Mouse (Mus musculus) olfactory bulb, adult 2 months (tissue): ENCODE results near the gene A930033H14Rik. TPM values are rescaled to one million over a fixed set of nuclear protein-coding genes. Genes with fewer than 3 reads are reported as not detected.

ENCODE experiments used
- H3K27ac ChIP-seq: fragments of 200-500 bp; 2 replicates; pipeline ENCODE4 v1.5.1; 2012; ENCODE audit warnings: low read depth, low read length; ENCODE audit not compliant: insufficient read depth
- H3K4me1 ChIP-seq: fragments of 200-500 bp; 2 replicates; pipeline ENCODE4 v1.6.1; 2012; ENCODE audit warnings: low read length; ENCODE audit not compliant: control insufficient read depth, insufficient read depth
- H3K4me3 ChIP-seq: fragments of 200-500 bp; 2 replicates; pipeline ENCODE4 v1.5.1; 2012; ENCODE audit warnings: mild to moderate bottlenecking, low read depth, low read length, moderate library complexity; ENCODE audit not compliant: insufficient read depth
- CTCF ChIP-seq: fragments of 200-500 bp; IDR thresholded peaks from 2 replicates; pipeline ENCODE4 v1.5.1; 2012; ENCODE audit warnings: low read depth, mild to moderate bottlenecking, low read length, moderate library complexity; ENCODE audit not compliant: insufficient read depth
- POLR2A ChIP-seq: fragments of 200-500 bp; IDR thresholded peaks from 2 replicates; pipeline ENCODE4 v1.6.1; 2012; ENCODE audit warnings: mild to moderate bottlenecking, low read depth, low read length, moderate library complexity; ENCODE audit not compliant: insufficient read depth
- WGBS: fragments of 180-500 bp; shearing (Covaris S2); methylation state at CpG from one replicate; pipeline ENCODE4 v1.1.7; 2018; 5-methylcytosine and 5-hydroxymethylcytosine counted together
- polyA plus RNA-seq: library from polyadenylated mRNA; stranded (reverse); fragments of >200 nt; gene quantifications from 2 replicates; pipeline ENCODE4 v1.2.4, GENCODE M21; 2012; ENCODE audit warnings: low replicate concordance; ENCODE audit not compliant: missing spikeins, insufficient read depth, insufficient read length

A930033H14Rik gene
- polyA plus RNA-seq, 1 experiment = not detected

DNA sequence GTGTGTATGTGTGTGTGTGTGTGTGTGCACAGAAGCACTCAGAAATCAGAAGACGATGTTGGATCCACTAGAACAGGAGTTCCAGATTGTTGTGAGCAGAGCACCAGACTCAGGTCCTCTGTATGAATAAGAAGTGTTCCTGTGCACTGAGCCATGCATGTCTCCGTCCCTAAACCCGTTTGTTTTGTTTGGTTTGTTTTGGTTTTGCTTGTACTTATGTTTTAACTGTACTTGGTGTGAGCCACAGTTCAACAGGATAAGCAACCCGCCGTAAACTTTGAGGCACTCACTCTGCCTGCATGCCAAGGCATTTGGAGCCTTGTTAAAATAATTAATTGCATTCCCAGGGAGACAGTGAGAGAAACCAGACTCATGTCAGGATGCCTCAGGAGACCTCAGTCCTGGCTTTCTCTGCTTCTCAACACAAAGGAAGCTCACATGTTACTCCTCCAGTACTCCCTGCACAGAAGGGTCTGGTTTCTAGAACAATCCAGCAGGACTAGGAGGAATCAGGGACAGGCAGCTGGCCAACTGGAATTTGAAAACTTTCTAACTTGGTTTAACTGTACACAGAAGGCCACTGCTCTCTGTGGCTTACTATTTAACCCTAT is 40.3 kb upstream of the A930033H14Rik start:
- no peak overlapping the region for H3K27ac ChIP-seq
- H3K4me1 ChIP-seq = peaks cover 13% of the 10 kb centered on the region
- no peak overlapping the region for H3K4me3 ChIP-seq
- WGBS = 29% methylated on average over 5 of the region's 5 CpGs
- TF ChIP-seq POLR2A (no peak), CTCF (no peak)

DNA sequence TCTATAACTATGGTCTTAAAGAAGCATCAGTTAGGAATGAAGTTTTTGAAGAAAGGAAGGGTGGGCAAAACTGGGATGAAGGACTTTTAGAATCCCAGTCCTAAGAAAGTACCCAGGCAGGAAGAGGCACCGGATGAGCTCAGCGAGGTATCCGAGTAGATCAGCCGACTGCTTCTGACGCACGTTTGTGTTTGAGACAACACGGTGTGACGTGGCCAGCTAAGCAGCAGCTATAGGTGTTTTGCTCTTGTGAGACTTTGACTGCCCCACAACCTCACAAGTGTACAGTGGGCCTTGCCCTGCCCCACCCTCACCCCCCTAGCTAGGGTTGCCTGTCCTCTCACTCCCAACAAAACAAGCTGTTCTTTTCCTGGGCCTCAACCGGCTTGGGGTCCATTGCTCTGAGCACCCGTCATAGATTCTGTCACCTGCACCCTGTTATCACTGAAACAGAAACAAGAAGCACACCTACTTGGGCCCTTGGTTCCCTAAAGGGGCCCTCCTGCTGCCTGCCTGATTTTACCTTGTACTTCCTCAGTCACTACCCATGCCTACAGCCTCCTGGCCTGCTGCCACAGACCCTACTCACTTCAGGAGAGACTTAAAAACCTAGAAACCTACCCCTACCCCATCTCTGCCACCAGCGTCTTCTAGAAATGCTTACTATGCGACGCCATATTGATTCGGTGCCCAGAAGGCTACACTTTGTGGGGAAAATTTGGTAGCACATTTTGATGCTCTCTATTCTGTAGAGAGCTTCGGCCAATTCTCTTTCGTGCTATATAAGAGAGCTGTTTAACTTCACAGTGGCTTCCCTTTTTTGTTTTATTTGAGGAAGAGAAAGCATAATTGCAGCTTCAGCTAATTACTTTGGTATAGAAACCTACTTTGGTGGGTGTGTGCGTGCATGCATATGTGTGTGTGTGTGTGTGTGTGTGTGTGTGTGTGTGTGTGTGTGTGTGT is 39.5 kb upstream of the A930033H14Rik start:
- Histone ChIP-seq H3K4me3 (no peak overlapping the region), H3K27ac (no peak overlapping the region), H3K4me1 (peaks cover 13% of the 10 kb centered on the region)
- 76% methylated on average over 17 of the region's 17 CpGs for whole genome bisulfite sequencing
- no peak for TF ChIP-seq POLR2A
- no peak for TF ChIP-seq CTCF

DNA sequence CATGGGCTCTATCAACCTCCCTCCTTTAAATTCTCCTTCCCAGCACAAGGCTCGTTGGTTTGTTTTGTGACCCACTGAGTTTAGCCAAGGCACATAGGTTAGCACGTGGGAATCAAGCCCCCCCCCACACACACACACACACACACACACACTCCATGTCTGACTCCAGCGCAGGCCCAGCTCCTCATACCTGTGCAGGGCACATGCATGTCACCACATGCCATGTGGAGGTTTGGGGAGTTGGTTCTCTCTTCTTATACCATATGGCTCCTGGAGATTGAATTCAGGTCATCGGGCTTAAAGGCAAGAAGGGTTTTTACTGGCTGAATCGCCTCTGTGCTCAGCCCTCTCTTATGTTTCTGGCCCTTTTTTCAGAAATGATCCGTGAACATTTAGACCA is 38.4 kb upstream of the A930033H14Rik start:
- no peak overlapping the region for H3K4me3 ChIP-seq

DNA sequence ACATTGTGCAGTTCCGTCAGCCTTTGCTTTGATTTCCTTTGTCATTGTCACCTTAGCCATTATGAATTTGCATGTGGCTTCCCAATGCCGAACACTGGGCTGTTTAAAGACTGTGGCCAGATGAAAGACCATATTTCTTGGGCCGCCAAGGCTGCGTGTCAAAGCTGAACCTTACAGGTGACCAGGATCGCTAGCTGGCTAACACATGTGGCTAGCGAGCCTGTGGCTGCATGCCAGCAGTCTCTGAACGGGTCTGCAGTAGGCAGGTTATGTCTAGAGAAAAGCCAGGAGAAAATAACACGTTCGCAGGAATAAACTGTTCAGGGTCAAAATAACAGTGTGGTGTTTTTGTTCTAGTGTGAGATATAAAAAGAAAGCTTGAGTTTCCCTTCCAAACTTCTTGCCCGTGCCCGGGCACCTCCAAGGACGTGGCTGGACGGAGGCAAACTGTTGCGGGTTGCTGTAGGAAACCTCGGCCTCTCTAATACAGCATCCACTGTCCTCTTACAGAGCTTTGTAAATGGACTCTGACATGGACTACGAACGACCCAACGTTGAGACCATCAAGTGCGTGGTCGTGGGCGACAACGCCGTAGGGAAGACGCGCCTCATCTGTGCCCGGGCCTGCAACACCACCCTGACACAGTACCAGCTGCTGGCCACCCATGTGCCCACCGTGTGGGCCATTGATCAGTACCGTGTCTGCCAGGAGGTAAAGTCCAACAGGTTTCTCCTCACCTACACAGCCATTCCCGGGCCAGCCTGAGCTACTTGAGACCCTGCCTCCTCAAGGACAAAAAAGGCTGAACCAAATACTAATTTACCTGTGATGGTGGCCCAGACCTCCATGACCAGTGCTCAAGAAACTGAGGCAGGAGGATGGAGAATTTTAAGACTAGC is 35.6 kb upstream of the A930033H14Rik start:
- Histone ChIP-seq H3K4me1 (peaks cover 4% of the 10 kb centered on the region; the same call in 1 of the 2 replicates), H3K4me3 (no peak overlapping the region), H3K27ac (no peak overlapping the region)
- 88% methylated on average over 29 of the region's 29 CpGs for WGBS
- TF ChIP-seq CTCF (no peak), POLR2A (no peak)

More for the DNA sequence above, 38.4 kb upstream of the A930033H14Rik start:
- H3K4me1 ChIP-seq = peaks cover 13% of the 10 kb centered on the region
- TF ChIP-seq POLR2A (no peak), CTCF (no peak)
- 89% methylated on average over 6 of the region's 6 CpGs for WGBS
- H3K27ac ChIP-seq = no peak overlapping the region

DNA sequence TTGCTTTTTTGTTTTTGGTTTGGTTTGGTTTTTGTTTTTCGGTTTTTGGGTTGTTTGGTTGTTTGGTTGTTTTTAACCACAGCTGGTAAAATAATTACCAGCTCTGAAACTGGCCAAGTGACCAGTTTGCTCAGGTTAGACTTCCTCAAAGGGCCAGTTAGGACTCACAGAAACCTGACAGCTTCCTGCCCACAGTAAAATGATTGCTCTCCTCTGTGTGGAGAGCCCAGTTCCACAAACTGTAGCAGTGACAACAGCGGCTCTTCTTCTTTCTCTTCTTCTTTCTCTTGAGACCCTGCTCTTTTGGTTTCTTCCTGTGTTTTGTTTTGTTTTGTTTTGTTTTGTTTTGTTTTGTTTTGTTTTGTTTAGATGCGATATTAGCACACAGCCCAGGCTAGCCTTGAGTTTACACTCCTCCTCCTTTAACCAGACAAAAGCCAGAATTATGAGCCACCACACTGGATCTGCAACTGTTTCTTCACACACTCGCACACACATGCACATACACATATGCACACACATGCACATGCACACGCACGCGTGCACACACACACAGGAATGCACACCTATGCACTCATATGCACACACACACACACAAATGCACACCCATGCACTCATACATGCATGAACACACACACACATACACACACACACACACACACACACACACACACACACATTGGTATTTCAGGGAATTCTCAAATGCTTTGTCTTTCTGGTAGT is 34.6 kb upstream of the A930033H14Rik start:
- no peak for TF ChIP-seq POLR2A
- TF ChIP-seq CTCF = no peak
- no peak overlapping the region for H3K27ac ChIP-seq
- 96% methylated on average over 7 of the region's 7 CpGs for WGBS
- no peak overlapping the region for H3K4me3 ChIP-seq
- peaks cover 4% of the 10 kb centered on the region; the same call in 1 of the 2 replicates for H3K4me1 ChIP-seq

DNA sequence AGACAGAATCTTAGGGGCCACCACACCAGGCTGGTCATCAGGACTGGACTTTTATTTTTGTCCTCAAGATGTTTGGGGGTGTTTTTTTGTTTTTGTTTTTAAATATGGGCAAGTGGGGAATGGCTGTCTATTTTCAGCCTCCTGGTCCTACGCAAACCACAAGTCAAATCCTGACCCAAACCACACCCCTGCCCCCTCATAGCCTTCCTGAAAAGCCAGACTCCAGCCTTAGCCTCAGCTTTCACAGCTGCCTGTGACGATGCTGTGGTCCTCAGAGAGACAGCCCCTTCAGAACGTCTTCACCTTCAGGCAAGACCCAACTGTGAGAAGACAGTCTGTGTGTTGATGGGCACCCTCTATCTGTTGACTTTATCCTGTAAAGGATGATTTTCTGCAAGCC is 33.9 kb upstream of the A930033H14Rik start:
- WGBS = 83% methylated on average over 3 of the region's 3 CpGs
- TF ChIP-seq POLR2A (no peak), CTCF (no peak)
- no peak overlapping the region for H3K4me3 ChIP-seq
- H3K27ac ChIP-seq = no peak overlapping the region
- H3K4me1 ChIP-seq = no peaks in the 10 kb centered on the region

DNA sequence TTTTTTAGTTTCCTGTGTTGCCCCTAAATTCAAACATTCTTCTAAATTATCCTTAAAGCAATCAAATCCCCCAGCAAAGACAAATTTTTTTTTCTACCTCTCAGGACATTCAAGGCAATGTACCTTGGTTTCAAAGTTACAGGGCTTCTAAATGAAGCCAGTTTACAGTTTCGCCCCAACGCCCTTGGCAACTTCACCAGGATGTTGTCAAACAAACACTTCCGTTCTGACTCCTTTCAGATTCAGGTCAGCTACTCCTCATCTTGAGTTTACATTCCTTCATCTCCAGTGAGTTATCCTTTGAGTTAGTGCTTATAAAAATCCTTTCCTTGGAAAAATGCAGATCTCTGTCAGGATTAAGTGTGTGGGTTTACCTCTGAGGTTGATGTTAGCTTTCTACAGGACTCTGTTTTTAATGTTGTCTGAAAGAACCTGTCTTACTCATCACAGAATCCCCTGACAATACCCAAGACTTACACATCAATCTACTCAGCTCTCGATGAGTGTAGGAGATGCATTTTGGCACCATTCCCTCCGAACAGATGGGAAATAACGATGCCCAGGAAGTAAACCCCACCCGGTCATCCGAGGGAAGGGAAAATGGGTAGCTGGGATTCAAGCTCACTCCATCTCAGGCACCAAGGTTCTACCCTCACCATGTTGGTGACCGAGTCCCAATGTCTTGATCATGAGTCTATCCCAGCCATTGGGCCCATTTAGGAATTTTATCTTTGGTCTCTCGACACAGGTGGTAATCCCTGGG is 33.2 kb upstream of the A930033H14Rik start:
- WGBS = 89% methylated on average over 10 of the region's 10 CpGs
- TF ChIP-seq POLR2A = no peak
- no peak for TF ChIP-seq CTCF
- no peak overlapping the region for H3K27ac ChIP-seq
- H3K4me1 ChIP-seq = no peaks in the 10 kb centered on the region
- H3K4me3 ChIP-seq = no peak overlapping the region
